Mouse (Mus musculus): ENCODE measurements around the gene Ttll5. TPM values are rescaled to one million over a fixed set of nuclear protein-coding genes. Genes with fewer than 3 reads are reported as not detected.

Gene Ttll5
- total and polyA plus RNA-seq, 3 experiments = 7.4 to 18.5 TPM; not detected in 1

GRCm38 (mm10) chr12:86078553-86079201, 254.2 kb downstream of the Ttll5 start, which contains the start of gene Tgfb3:
Gene Tgfb3 (minus strand): TSS chr12:86079041.
- Histone ChIP-seq H3K4me1 (ENCODE audit: control insufficient read depth in 1 of 2, insufficient read depth in 2 of 2, low read length in 2 of 2) (no peaks in the 10 kb centered on the region), H3K36me3 (ENCODE audit: control insufficient read depth in 1 of 2, insufficient read depth in 2 of 2, low read length in 2 of 2) (0 out of 4 replicates have a peak, but pooled peaks cover 0 to 2% of the 10 kb centered on the region in 2 experiments), H3K79me2 (ENCODE audit: control insufficient read depth, insufficient read depth, low read length, poor library complexity) (no peaks in the 10 kb centered on the region; the same call in 1 of the 2 replicates), H3K27ac (ENCODE audit: control insufficient read depth, low read depth, low read length) (peak within 1 kb of the TSS; percentile 17), H3K27me3 (ENCODE audit: control insufficient read depth in 1 of 2, insufficient read depth in 2 of 2, low read length in 2 of 2) (no peaks in the 10 kb centered on the region; a peak in 1 of 4 replicates), H3K4me3 (ENCODE audit: control insufficient read depth in 1 of 2, insufficient read depth in 1 of 2, low read depth in 2 of 2, low read length in 2 of 2) (peak within 1 kb of the TSS; percentile 77 to 93), H3K9ac (ENCODE audit: control insufficient read depth, low read depth, low read length, poor library complexity, severe bottlenecking) (peak within 1 kb of the TSS; percentile 78), H3K9me3 (replicated peaks; ENCODE audit: insufficient read depth, low read length) (no peaks in the 10 kb centered on the region)
- peak; percentile 83 for DNase-seq (ENCODE audit: low read depth, low spot score)
- peak; percentile 24; the same call in 1 of the 2 replicates for TF ChIP-seq BHLHE40 (IDR thresholded peaks at IDR 0.05; ENCODE audit: borderline replicate concordance, low read depth, low read length)
- TF ChIP-seq MAFK (IDR thresholded peaks at IDR 0.05; ENCODE audit: borderline replicate concordance, low read depth, low read length) = no peak
- TF ChIP-seq SIN3A (IDR thresholded peaks at IDR 0.05; ENCODE audit: low read length) = no peak; the same call in 1 of the 2 replicates
- TF ChIP-seq TBP (IDR thresholded peaks at IDR 0.05; ENCODE audit: low read depth, low read length) = 0 out of 2 replicates have a peak, but pooled peaks have one; percentile 42
- TF ChIP-seq CTCF (IDR thresholded peaks at IDR 0.05 in 2 of 3, conservative IDR thresholded peaks at IDR 0.05 in 1 of 3; ENCODE audit: control insufficient read depth in 1 of 3, insufficient read depth in 1 of 3, low read depth in 2 of 3, low read length in 3 of 3, poor library complexity in 1 of 3, severe bottlenecking in 1 of 3) = no peak
- TF ChIP-seq SMC3 (IDR thresholded peaks at IDR 0.05; ENCODE audit: low read depth, low read length) = 0 out of 2 replicates have a peak, but pooled peaks have one; percentile 14
- no peak for TF ChIP-seq GATA1 (IDR thresholded peaks at IDR 0.05; ENCODE audit: low read depth, low read length)
- TF ChIP-seq MYB (IDR thresholded peaks at IDR 0.05; ENCODE audit: low read depth, low read length) = no peak
- TF ChIP-seq RAD21 (IDR thresholded peaks at IDR 0.05; ENCODE audit: low read depth, low read length) = no peak
- 0 out of 2 replicates have a peak, but pooled peaks have one; percentile 81 for TF ChIP-seq MAZ (IDR thresholded peaks at IDR 0.05; ENCODE audit: low read depth, low read length)
- 0 out of 2 replicates have a peak, but pooled peaks have one; percentile 27 for TF ChIP-seq MXI1 (IDR thresholded peaks at IDR 0.05; ENCODE audit: low read depth, low read length)
- no peak for TF ChIP-seq EP300 (IDR thresholded peaks at IDR 0.05; ENCODE audit: low read depth in 1 of 2, low read length in 2 of 2)
- no peak for TF ChIP-seq GABPA (IDR thresholded peaks at IDR 0.05; ENCODE audit: low read depth, low read length)
- no peak for TF ChIP-seq UBTF (IDR thresholded peaks at IDR 0.05; ENCODE audit: borderline replicate concordance, insufficient read depth, low read depth, low read length)

GRCm38 (mm10) chr12:86079202-86079667, 254.8 kb downstream of the Ttll5 start:
- Histone ChIP-seq H3K4me1 (ENCODE audit: control insufficient read depth in 1 of 2, insufficient read depth in 2 of 2, low read length in 2 of 2) (no peaks in the 10 kb centered on the region), H3K36me3 (ENCODE audit: control insufficient read depth in 1 of 2, insufficient read depth in 2 of 2, low read length in 2 of 2) (0 out of 4 replicates have a peak, but pooled peaks cover 0 to 2% of the 10 kb centered on the region in 2 experiments), H3K79me2 (ENCODE audit: control insufficient read depth, insufficient read depth, low read length, poor library complexity) (no peaks in the 10 kb centered on the region; the same call in 1 of the 2 replicates), H3K27me3 (ENCODE audit: control insufficient read depth in 1 of 2, insufficient read depth in 2 of 2, low read length in 2 of 2) (no peaks in the 10 kb centered on the region; a peak in 1 of 4 replicates), H3K9ac (ENCODE audit: control insufficient read depth, low read depth, low read length, poor library complexity, severe bottlenecking) (peak overlapping the region; percentile 78), H3K9me3 (replicated peaks; ENCODE audit: insufficient read depth, low read length) (no peaks in the 10 kb centered on the region), H3K4me3 (ENCODE audit: control insufficient read depth in 1 of 2, insufficient read depth in 1 of 2, low read depth in 2 of 2, low read length in 2 of 2) (peak overlapping the region; percentile 77 to 93), H3K27ac (ENCODE audit: control insufficient read depth, low read depth, low read length) (no peak overlapping the region)
- peak; percentile 87 for DNase-seq (ENCODE audit: low read depth, low spot score)
- TF ChIP-seq POLR2AphosphoS5 (IDR thresholded peaks at IDR 0.05; ENCODE audit: borderline replicate concordance, low read depth, low read length) (no peak), SIN3A (IDR thresholded peaks at IDR 0.05; ENCODE audit: low read length) (peak; percentile 55; the same call in 1 of the 2 replicates), ZNF384 (IDR thresholded peaks at IDR 0.05; ENCODE audit: low read depth, low read length) (no peak), NRF1 (IDR thresholded peaks at IDR 0.05; ENCODE audit: insufficient read depth, low read depth, low read length, poor library complexity, severe bottlenecking) (no peak), RAD21 (IDR thresholded peaks at IDR 0.05; ENCODE audit: low read depth, low read length) (peak; percentile 94), GABPA (IDR thresholded peaks at IDR 0.05; ENCODE audit: low read depth, low read length) (no peak), NELFE (IDR thresholded peaks at IDR 0.05; ENCODE audit: low read depth, low read length) (no peak), MAZ (IDR thresholded peaks at IDR 0.05; ENCODE audit: low read depth, low read length) (peak; percentile 51; the same call in 1 of the 2 replicates), CHD1 (IDR thresholded peaks at IDR 0.05; ENCODE audit: low read depth, low read length) (no peak), CTCF (IDR thresholded peaks at IDR 0.05 in 2 of 3, conservative IDR thresholded peaks at IDR 0.05 in 1 of 3; ENCODE audit: control insufficient read depth in 1 of 3, insufficient read depth in 1 of 3, low read depth in 2 of 3, low read length in 3 of 3, poor library complexity in 1 of 3, severe bottlenecking in 1 of 3) (peak; percentile 69 to 93 (median 91)), ZKSCAN1 (IDR thresholded peaks at IDR 0.05; ENCODE audit: low read depth, low read length) (no peak), POLR2A (IDR thresholded peaks at IDR 0.05; ENCODE audit: control insufficient read depth in 1 of 2, insufficient read depth in 1 of 2, low read depth in 1 of 2, low read length in 2 of 2, poor library complexity in 1 of 2) (no peak; a peak in 1 of 4 replicates), JUND (IDR thresholded peaks at IDR 0.05; ENCODE audit: low read depth, low read length) (no peak), UBTF (IDR thresholded peaks at IDR 0.05; ENCODE audit: borderline replicate concordance, insufficient read depth, low read depth, low read length) (peak; percentile 90; the same call in 1 of the 2 replicates), GATA1 (IDR thresholded peaks at IDR 0.05; ENCODE audit: low read depth, low read length) (no peak), TCF12 (IDR thresholded peaks at IDR 0.05; ENCODE audit: low read depth, low read length) (0 out of 2 replicates have a peak, but pooled peaks have one; percentile 8), BHLHE40 (IDR thresholded peaks at IDR 0.05; ENCODE audit: borderline replicate concordance, low read depth, low read length) (no peak), CHD2 (IDR thresholded peaks at IDR 0.05; ENCODE audit: low read length) (no peak), MAX (IDR thresholded peaks at IDR 0.05; ENCODE audit: low read length) (peak; percentile 28; the same call in 1 of the 2 replicates), ZMIZ1 (IDR thresholded peaks at IDR 0.05; ENCODE audit: low read depth, low read length) (no peak), ELF1 (IDR thresholded peaks at IDR 0.05; ENCODE audit: low read depth, low read length) (no peak)
